Mouse (Mus musculus): Measurements from ENCODE around the gene Ifna9.
"Not testable (repeated sequence)": the region's sequence is repeated elsewhere in the genome, so short reads cannot be mapped to it uniquely, and the experiment has no call there.

The Ifna9 gene

GRCm38 (mm10) chr4:88592285-88592684, at the start of gene Ifna9:
Gene Ifna9, minus strand, starts transcription at chr4:88592385.
- no peak for DNase-seq (ENCODE audit: low spot score)

GRCm38 (mm10) chr4:88641077-88641831, 49.1 kb upstream of the Ifna9 start:
- peak; percentile 96 for DNase-seq (ENCODE audit: low spot score)

DNA sequence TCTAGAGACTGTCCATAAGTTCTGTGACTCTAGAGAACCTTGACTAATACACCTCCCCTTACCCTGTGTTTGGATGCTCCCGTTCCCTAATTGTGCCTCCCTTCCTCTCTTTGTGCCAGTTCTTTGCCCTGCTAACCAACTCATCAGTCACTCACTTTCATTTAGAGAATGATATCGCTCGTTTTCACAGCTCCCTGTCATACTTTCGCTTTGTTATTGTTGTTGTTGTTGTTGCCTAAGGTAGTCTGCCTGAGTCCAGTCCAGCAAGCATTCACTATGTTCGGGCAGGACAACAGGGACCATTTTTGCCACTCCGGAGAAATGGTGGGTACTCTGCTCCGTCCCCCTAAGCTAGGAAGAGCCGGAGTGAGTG, 48.5 kb upstream of the Ifna9 start:
- DNase-seq (ENCODE audit: low spot score) = no peak

GRCm38 (mm10) chr4:88634311-88634710, 42.1 kb upstream of the Ifna9 start, which contains the start of gene C87499:
Gene C87499, minus strand, starts transcription at chr4:88634411.
- no peak for DNase-seq (ENCODE audit: low spot score)

DNA sequence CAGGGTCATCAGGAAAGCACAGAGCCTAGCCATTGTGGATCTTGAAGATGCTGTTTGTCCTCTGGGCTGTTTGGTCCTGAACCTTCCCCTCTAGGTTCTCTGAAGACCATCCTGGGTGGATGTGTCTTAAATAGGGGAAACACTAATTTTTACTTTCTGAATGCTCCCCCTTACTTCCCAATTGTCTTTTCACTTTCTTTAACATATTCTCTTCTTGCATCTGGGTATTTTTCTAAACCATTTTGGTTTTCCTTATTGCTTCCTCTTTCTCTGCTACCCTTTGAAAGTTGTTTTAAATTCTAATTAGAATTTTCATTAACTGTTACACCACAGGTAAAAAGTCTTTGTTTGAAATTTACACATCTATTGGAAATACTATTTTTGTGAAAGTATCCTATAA, 11.1 kb upstream of the Ifna9 start, which contains the start of gene Ifna12:
Gene Ifna12 (minus strand): TSS at position 101 of the 400 bp plus-strand sequence.
- no peak for DNase-seq (ENCODE audit: low spot score)

DNA sequence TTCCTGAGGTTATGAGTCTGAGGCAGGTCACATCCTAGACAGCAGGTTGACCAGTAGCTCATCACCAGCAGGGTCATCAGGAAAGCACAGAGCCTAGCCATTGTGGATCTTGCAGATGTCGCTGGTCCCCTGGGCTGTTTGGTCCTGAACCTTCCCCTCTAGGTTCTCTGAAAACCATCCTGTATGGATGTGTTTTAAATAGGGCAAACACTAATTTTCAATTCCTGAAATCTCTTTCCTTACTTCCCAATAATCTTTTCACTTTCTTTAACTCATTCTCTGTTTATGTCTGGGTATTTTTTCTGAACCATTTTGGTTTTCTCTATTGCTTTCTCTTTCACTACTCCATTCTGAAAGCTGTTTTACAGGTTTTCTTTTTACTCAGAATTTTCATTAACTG, 20.5 kb downstream of the Ifna9 start, which contains the start of gene Ifna14:
Gene Ifna14 (minus strand): TSS at position 101 of the 400 bp plus-strand sequence.
- DNase-seq (ENCODE audit: low spot score) = no peak

- no peak for DNase-seq (ENCODE audit: low spot score)
Observed at GRCm38 (mm10) chr4:88561791-88562190, 30.4 kb downstream of the Ifna9 start.

DNA sequence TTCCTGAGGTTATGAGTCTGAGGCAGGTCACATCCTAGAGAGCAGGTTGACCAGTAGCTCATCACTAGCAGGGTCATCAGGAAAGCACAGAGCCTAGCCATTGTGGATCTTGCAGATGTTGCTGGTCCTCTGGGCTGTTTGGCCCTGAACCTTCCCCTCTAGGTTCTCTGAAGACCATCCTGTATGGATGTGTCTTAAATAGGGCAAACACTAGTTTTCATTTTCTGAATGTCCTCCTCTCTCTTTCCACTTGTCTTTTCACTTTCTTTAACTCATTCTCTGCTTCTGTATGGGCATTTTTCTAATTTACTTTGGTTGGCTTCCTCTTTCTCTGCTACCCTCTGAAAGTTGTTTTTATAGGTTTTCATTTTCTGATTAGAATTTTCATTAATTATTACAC, 34.0 kb downstream of the Ifna9 start, which contains the start of gene Ifna15:
Gene Ifna15 (minus strand): TSS at position 101 of the 400 bp plus-strand sequence.
- not testable (repeated sequence) for DNase-seq (ENCODE audit: low spot score)

DNA sequence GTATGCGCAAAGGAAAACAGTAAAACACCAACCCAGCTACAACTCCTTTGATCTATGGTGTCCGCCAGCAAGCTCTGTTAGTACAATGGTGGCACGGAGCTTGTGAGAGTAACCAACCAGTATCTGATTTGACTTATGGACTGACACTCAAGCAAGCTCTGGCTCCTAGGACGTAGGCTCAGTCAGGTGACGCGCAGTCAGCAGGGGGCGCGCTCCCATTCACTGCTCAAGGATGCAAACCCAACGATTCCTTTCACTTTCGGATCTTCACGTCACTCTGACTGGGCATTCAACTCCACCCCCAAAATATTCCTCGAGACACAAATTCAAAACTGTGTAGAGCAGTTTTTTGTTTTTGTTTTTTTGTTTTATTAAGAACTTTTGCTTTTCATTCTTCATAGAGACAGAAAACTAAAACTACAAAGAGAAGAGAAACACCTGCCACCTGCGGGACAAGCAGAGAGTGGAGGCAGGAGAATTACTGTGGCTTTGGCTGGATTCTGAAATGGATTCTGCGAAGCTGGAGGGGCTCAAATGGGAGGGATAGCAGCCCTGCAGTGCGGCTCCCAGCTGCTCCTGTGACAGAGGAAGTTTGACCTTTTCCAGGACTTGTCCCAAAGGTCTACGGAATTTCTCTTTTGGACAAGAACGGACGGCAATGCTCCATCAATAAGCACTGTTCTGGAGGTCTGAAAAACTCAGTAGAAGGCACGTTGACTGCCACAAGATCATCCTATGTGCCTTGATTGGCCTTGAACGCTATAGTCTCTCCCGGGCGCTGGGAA, 41.8 kb downstream of the Ifna9 start:
- DNase-seq (ENCODE audit: low spot score) = peak; percentile 78

DNA sequence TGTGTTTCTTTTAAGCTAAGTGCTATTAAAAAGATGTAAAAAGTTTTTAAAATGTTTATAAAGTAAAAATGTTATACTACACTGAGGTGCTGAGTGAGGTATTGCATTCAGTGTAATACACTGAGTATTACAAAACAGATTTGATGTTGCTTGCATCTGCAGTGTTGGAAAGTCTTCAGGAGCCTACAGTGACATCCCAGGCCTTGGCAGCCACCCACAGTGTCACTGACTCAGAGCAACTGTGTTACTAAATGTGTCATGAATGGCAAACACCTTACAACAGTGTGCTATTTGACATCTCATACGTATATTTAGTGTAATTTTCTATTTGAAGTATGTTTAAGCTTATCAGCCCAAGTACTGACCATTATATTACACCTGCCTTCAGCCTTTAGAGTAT, 44.2 kb downstream of the Ifna9 start:
- DNase-seq (ENCODE audit: low spot score) = no peak

GRCm38 (mm10) chr4:88543649-88544234, 48.4 kb downstream of the Ifna9 start:
- no peak for DNase-seq (ENCODE audit: low spot score)
